Mouse (Mus musculus) lung, adult 2 months (tissue): ENCODE measurements at regions not wholly inside any gene's neighbourhood (a gene's known extent, or its start where the extent isn't known, plus 50 kb on each side); places are given as distances from the start of the nearest gene placed in this dataset.

Experiments
- CTCF ChIP-seq: fragments of 200-500 bp; IDR thresholded peaks from 2 replicates; pipeline ENCODE4 v1.5.1; 2011; ENCODE audit warnings: mild to moderate bottlenecking, low read length, control low read depth; ENCODE audit not compliant: insufficient read depth
- POLR2A ChIP-seq: fragments of 200-500 bp; IDR thresholded peaks from 2 replicates; pipeline ENCODE4 v1.6.1; 2011; ENCODE audit warnings: low read depth, mild to moderate bottlenecking, control low read depth, low read length, borderline replicate concordance; ENCODE audit errors: extremely low read depth

- no peak for TF ChIP-seq CTCF
- TF ChIP-seq POLR2A = no peak
Observed at GRCm38 (mm10) chr3:7010294-7011087, 390.2 kb upstream of the 1700008P02Rik start.
